29 mouse cellular contexts compared by ENCODE assay signal in the genomic region with DNA sequence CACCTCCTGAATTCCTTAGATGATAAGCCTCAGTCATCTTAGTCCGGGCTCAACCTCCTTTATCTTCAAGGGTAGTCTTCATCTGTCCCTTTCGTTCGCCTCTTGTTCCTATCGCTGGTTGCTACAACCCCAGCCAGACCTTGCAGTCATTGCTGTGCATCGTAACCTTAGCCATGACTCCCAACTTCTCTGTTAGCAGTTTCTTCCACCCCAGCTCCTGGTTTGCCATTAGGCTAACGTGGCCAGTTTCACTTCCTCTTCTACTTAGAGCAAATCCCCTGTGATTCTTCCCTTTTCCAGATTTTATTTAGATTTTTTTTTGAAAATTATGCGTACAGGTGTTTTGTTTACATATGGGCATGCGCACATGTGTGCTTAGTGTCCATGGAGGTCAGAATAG. TPM values are rescaled to one million over a fixed set of nuclear protein-coding genes. Genes with fewer than 3 reads are reported as not detected.
DNase-seq lines count a peak whose midpoint lies in the region; ATAC-seq lines count a peak whose summit lies in the region.
"Had no signal": no experiment of that assay in that cellular context is flagged by ENCODE, and none has a peak within 500 bp of the region (broad histone marks: within the 10 kb centered on the region; RNA-seq: fewer than 3 reads in every experiment).

No protein-coding gene starts in this region.

- DNase-seq in liver = no peak
- DNase-seq in liver, embryonic 13.5 days = no peak
- no peak for DNase-seq in kidney, postnatal 10 days
- DNase-seq: adrenal gland, adult 8-10 months; B cell, adult 2 months; cerebellum, adult 8-10 months; cerebellum, postnatal 36 days; gastrocnemius, adult 2 months; lung, postnatal 14 days; right cerebral cortex, postnatal 14 days; thymus, postnatal 14 days had no signal

- 0 out of 2 replicates have a peak, but pooled peaks have one; percentile 8 for ATAC-seq in liver, embryonic 12.5 days
- ATAC-seq in liver, embryonic 13.5 days (ENCODE audit: low read depth) = 0 out of 2 replicates have a peak, but pooled peaks have one; percentile 29
- peak; percentile 73 for ATAC-seq in monocyte, adult 5-6 weeks (replicated peaks; ENCODE audit: insufficient number of reproducible peaks, low FRiP score, low TSS enrichment, poor library complexity, severe bottlenecking)
- no peak for ATAC-seq in megakaryocyte-erythroid progenitor cell, adult 5-6 weeks (replicated peaks; ENCODE audit: low FRiP score, low TSS enrichment, poor library complexity, severe bottlenecking)
- ATAC-seq: forebrain, embryonic 14.5 days; hindbrain, postnatal 0 days; intestine, embryonic 16.5 days had no signal

- 59% methylated on average over 8 of the region's 8 CpGs for WGBS in liver, embryonic 12.5 days (ENCODE audit: insufficient replicate concordance)
- whole genome bisulfite sequencing in liver, embryonic 13.5 days (ENCODE audit: insufficient replicate concordance) = 65% methylated on average over 8 of the region's 8 CpGs

- no peaks in the 10 kb centered on the region for H3K9me3 ChIP-seq in liver, embryonic 12.5 days (replicated peaks)
- H3K9me3 ChIP-seq in liver, embryonic 13.5 days (replicated peaks) = no peaks in the 10 kb centered on the region
- H3K9me3 ChIP-seq: embryonic facial prominence, embryonic 15.5 days; liver, embryonic 15.5 days; midbrain, embryonic 12.5 days had no signal

- no peaks in the 10 kb centered on the region for H3K27me3 ChIP-seq in liver, embryonic 12.5 days (replicated peaks)
- H3K27me3 ChIP-seq in liver, embryonic 13.5 days = no peaks in the 10 kb centered on the region
- H3K27me3 ChIP-seq: embryonic facial prominence, embryonic 15.5 days; midbrain, embryonic 12.5 days had no signal

- H3K4me1 ChIP-seq in liver, embryonic 12.5 days = peaks cover 16% of the 10 kb centered on the region
- H3K4me1 ChIP-seq in brown adipose tissue, adult 24 weeks (ENCODE audit: control insufficient read depth, insufficient read depth, insufficient read length, low read length) = no peaks in the 10 kb centered on the region
- peaks cover 15% of the 10 kb centered on the region for H3K4me1 ChIP-seq in liver, embryonic 13.5 days (replicated peaks)
- H3K4me1 ChIP-seq: embryonic facial prominence, embryonic 15.5 days; midbrain, embryonic 12.5 days had no signal

- H3K4me3 ChIP-seq in liver, embryonic 12.5 days = no peak overlapping the region
- H3K4me3 ChIP-seq in brown adipose tissue, adult 24 weeks (ENCODE audit: insufficient read depth, low read depth, low read length) = no peak overlapping the region
- no peak overlapping the region for H3K4me3 ChIP-seq in liver, embryonic 13.5 days (replicated peaks)
- H3K4me3 ChIP-seq: embryonic facial prominence, embryonic 15.5 days; gastrocnemius, adult 2 months; liver, embryonic 15.5 days; midbrain, embryonic 12.5 days had no signal

- H3K27ac ChIP-seq in liver, embryonic 12.5 days = no peak overlapping the region
- peak overlapping the region; percentile 87 for H3K27ac ChIP-seq in brown adipose tissue, adult 24 weeks (replicated peaks; ENCODE audit: low read depth, low read length)
- no peak overlapping the region for H3K27ac ChIP-seq in liver, embryonic 13.5 days
- H3K27ac ChIP-seq: embryonic facial prominence, embryonic 15.5 days; gastrocnemius, adult 2 months; hindbrain, postnatal 0 days; liver, embryonic 15.5 days; midbrain, embryonic 12.5 days had no signal

- no peak overlapping the region for H3K9ac ChIP-seq in liver, embryonic 12.5 days
- H3K9ac ChIP-seq in liver, embryonic 13.5 days = no peak overlapping the region
- H3K9ac ChIP-seq: embryonic facial prominence, embryonic 15.5 days; liver, embryonic 15.5 days; midbrain, embryonic 12.5 days had no signal

- no peak overlapping the region for H3K4me2 ChIP-seq in liver, embryonic 12.5 days
- H3K4me2 ChIP-seq in liver, embryonic 13.5 days = no peak overlapping the region
- H3K4me2 ChIP-seq: embryonic facial prominence, embryonic 15.5 days; heart, embryonic 11.5 days; liver, embryonic 15.5 days; midbrain, embryonic 12.5 days had no signal

- no peaks in the 10 kb centered on the region for H3K36me3 ChIP-seq in liver, embryonic 12.5 days
- no peaks in the 10 kb centered on the region for H3K36me3 ChIP-seq in liver, embryonic 13.5 days
- H3K36me3 ChIP-seq: embryonic facial prominence, embryonic 15.5 days; liver, embryonic 15.5 days; midbrain, embryonic 12.5 days had no signal

RNA-seq across cellular contexts. Expression of a gene that starts 33.0 kb away (rescaled TPM):
- polyA plus RNA-seq in liver, embryonic 12.5 days (2016; fragmentation: Nextera tagmentation; extraction: Ambion mirVana) = 36.2 and 39.8 TPM in 2 replicates
- 13.4 and 14.5 TPM in 2 replicates for polyA plus RNA-seq in brown adipose tissue, adult 24 weeks (2012; ENCODE audit: insufficient read depth, insufficient read length, missing spikeins)
- 29.3 and 37.6 TPM in 2 replicates for polyA plus RNA-seq in liver, embryonic 13.5 days (2015; fragmentation: Nextera tagmentation; extraction: Ambion mirVana)
- 842 to 930 TPM (median 888 TPM) in 3 replicates for total RNA-seq in monocyte, adult 5-6 weeks (2017)
- 21.1 and 39.8 TPM in 2 replicates for total RNA-seq in megakaryocyte-erythroid progenitor cell, adult 5-6 weeks (2014; fragmentation: Nextera tagmentation)
- total RNA-seq in megakaryocyte-erythroid progenitor cell, adult 5-6 weeks (2017) = 29.1 and 29.8 TPM in 2 replicates

RNA-seq across cellular contexts. Expression of a gene that starts 33.2 kb away (rescaled TPM):
- polyA plus RNA-seq in liver, embryonic 12.5 days (2016; fragmentation: Nextera tagmentation; extraction: Ambion mirVana) = not detected in 2 replicates
- polyA plus RNA-seq in brown adipose tissue, adult 24 weeks (2012; ENCODE audit: insufficient read depth, insufficient read length, missing spikeins) = not detected in 2 replicates
- polyA plus RNA-seq in liver, embryonic 13.5 days (2015; fragmentation: Nextera tagmentation; extraction: Ambion mirVana) = not detected in 2 replicates
- total RNA-seq in monocyte, adult 5-6 weeks (2017) = 0.19 to 0.64 TPM (median 0.49 TPM) in 3 replicates
- not detected in 2 replicates for total RNA-seq in megakaryocyte-erythroid progenitor cell, adult 5-6 weeks (2014; fragmentation: Nextera tagmentation)
- total RNA-seq in megakaryocyte-erythroid progenitor cell, adult 5-6 weeks (2017) = not detected in 2 replicates
- total RNA-seq: gastrocnemius, adult 2 months; gastrocnemius, postnatal 4 days; hindbrain, postnatal 0 days; layer of hippocampus, postnatal 14 days; MEL had no signal
- polyA plus RNA-seq: embryonic facial prominence, embryonic 15.5 days; forebrain, embryonic 14.5 days; heart, embryonic 11.5 days; heart, postnatal 0 days; kidney, embryonic 14.5 days; large intestine, adult 2 months; limb, embryonic 11.5 days; liver, embryonic 15.5 days had no signal
